Mouse (Mus musculus): ENCODE data around the gene H2-DMb2.

The H2-DMb2 gene

GRCm38 (mm10) chr17:34179913-34180859 is 37.1 kb downstream of the H2-DMb2 start:
- DNase-seq (ENCODE audit: low read depth, low spot score): no peak

GRCm38 (mm10) chr17:34183564-34184219 is 40.6 kb downstream of the H2-DMb2 start:
- DNase-seq (ENCODE audit: low read depth, low spot score): no peak

- DNase-seq (ENCODE audit: low read depth, low spot score): no peak
Observed at GRCm38 (mm10) chr17:34185526-34185925, 42.4 kb downstream of the H2-DMb2 start.

- no peak for DNase-seq (ENCODE audit: low read depth, low spot score)
Observed at GRCm38 (mm10) chr17:34186885-34187260, 43.8 kb downstream of the H2-DMb2 start.

GRCm38 (mm10) chr17:34187261-34187916 is 44.3 kb downstream of the H2-DMb2 start, which contains the start of the genes Tap1 and Psmb9:
Tap1 (plus strand) TSS chr17:34187553.
Psmb9 (minus strand) TSS chr17:34187764.
- DNase-seq (ENCODE audit: low read depth, low spot score): peak; percentile 97

GRCm38 (mm10) chr17:34188010-34188409 is 44.9 kb downstream of the H2-DMb2 start:
- DNase-seq (ENCODE audit: low read depth, low spot score): no peak

GRCm38 (mm10) chr17:34188986-34189385 is 45.9 kb downstream of the H2-DMb2 start:
- no peak for DNase-seq (ENCODE audit: low read depth, low spot score)

- DNase-seq (ENCODE audit: low read depth, low spot score): no peak
Observed at GRCm38 (mm10) chr17:34192852-34193251, 49.7 kb downstream of the H2-DMb2 start.

- no peak for DNase-seq (ENCODE audit: low read depth, low spot score)
Observed at GRCm38 (mm10) chr17:34193468-34193867, 50.4 kb downstream of the H2-DMb2 start.

- DNase-seq (ENCODE audit: low read depth, low spot score): no peak
Observed at GRCm38 (mm10) chr17:34194723-34195122, 51.6 kb downstream of the H2-DMb2 start.

- no peak for DNase-seq (ENCODE audit: low read depth, low spot score)
Observed at GRCm38 (mm10) chr17:34196491-34196890, 53.4 kb downstream of the H2-DMb2 start.

- peak; percentile 94 for DNase-seq (ENCODE audit: low read depth, low spot score)
Observed at GRCm38 (mm10) chr17:34196941-34197894, 54.1 kb downstream of the H2-DMb2 start, which contains the start of gene Psmb8. Psmb8 (plus strand) TSS chr17:34197721.

GRCm38 (mm10) chr17:34197904-34198520 is 54.9 kb downstream of the H2-DMb2 start:
- DNase-seq (ENCODE audit: low read depth, low spot score): no peak

- no peak for DNase-seq (ENCODE audit: low read depth, low spot score)
Observed at GRCm38 (mm10) chr17:34198521-34198912, 55.4 kb downstream of the H2-DMb2 start.

GRCm38 (mm10) chr17:34199050-34199619 is 56.0 kb downstream of the H2-DMb2 start:
- no peak for DNase-seq (ENCODE audit: low read depth, low spot score)

- no peak for DNase-seq (ENCODE audit: low read depth, low spot score)
Observed at GRCm38 (mm10) chr17:34200047-34200446, 56.9 kb downstream of the H2-DMb2 start.

- DNase-seq (ENCODE audit: low read depth, low spot score): no peak
Observed at GRCm38 (mm10) chr17:34200772-34201505, 57.8 kb downstream of the H2-DMb2 start.
